Mouse (Mus musculus): ENCODE data around the gene Mepce. TPM values are rescaled to one million over a fixed set of nuclear protein-coding genes. Genes with fewer than 3 reads are reported as not detected.
"Not testable (repeated sequence)": the region's sequence is repeated elsewhere in the genome, so short reads cannot be mapped to it uniquely, and the experiment has no call there.

Gene Mepce
- 9.1 and 11.5 TPM in 2 replicates for polyA plus RNA-seq (2016; fragmentation: Nextera tagmentation; extraction: Ambion mirVana)

DNA sequence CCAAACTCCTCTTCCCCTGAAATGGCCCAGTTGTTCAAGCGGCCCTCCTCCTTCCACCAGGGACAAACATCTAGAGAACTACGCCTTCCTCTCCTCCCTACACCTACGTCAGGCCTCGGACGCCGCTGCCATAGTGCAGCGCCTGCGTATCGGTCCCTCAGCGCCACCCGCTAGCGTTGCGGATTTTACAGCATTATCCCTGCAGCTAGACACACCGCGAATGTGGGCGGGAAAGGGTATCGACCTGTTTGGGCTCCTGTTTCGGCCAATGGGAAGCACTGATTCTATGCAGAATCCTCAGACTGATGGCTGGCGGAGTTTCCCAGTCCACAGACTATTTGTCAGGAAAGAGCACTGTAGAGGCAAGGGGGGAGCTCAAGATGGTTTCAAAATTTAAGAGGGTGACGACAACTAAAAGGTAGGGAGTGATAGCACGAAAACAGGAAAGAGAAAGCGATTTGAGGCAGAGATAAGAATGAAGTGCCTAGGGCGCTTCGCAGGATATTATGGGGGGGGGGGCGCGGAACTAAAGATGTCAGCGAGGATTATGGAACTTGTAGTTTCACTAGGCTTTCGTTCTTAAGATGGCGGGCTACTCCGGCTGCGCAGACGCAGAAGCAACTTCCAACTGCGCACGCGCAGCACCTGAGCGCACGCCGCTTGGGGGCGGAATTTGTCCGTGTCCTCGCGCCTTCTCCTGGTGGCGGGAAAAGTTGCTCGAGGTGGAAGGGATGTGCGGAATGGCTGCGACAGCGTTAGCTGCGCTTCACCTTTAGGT, at the start of gene Mepce, which contains the start of gene Zcwpw1:
TSS of gene Mepce (minus strand) at position 505 of the 778 bp plus-strand sequence.
TSS of gene Zcwpw1 (plus strand) at position 648 of the 778 bp plus-strand sequence.
- peaks cover 38% of the 10 kb centered on the region for H3K4me1 ChIP-seq
- H3K36me3 ChIP-seq (replicated peaks), result peaks cover 29% of the 10 kb centered on the region
- H3K9me3 ChIP-seq, result no peaks in the 10 kb centered on the region
- peak; percentile 96 for DNase-seq (ENCODE audit: low spot score)
- WGBS, result under 1% methylated on average over 48 of the region's 48 CpGs
- peak within 1 kb of the TSS; percentile 95 for H3K4me3 ChIP-seq
- H3K27me3 ChIP-seq (replicated peaks; ENCODE audit: low read depth, poor library complexity, severe bottlenecking), result peaks cover 12% of the 10 kb centered on the region; the same call in 1 of the 2 replicates
- peak within 1 kb of the TSS; percentile 98 for H3K27ac ChIP-seq (replicated peaks)

DNA sequence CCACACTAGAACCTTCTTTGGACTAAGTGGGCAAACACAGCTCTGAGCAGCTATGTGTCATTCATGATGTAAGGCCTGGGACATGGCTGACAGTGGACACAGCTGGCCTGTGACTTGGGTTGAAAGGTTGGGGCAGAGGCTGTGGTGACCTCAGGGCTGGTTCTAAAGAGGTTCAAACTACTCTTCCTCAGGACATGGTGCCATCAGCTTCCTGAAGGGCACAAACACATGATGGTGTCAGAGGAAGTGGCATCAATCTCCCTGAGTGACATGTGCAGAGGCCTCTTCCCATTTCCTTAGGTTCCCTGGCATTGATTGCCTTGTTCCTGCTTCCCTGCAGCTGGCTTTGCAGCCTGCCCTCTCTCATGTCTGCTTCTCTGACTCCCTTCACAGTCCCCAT, 49.7 kb upstream of the Mepce start:
- H3K27me3 ChIP-seq (replicated peaks; ENCODE audit: low read depth, poor library complexity, severe bottlenecking); H3K4me1 ChIP-seq; H3K36me3 ChIP-seq (replicated peaks); H3K4me3 ChIP-seq; H3K27ac ChIP-seq (replicated peaks); H3K9me3 ChIP-seq; DNase-seq (ENCODE audit: low spot score): not testable (repeated sequence)

DNA sequence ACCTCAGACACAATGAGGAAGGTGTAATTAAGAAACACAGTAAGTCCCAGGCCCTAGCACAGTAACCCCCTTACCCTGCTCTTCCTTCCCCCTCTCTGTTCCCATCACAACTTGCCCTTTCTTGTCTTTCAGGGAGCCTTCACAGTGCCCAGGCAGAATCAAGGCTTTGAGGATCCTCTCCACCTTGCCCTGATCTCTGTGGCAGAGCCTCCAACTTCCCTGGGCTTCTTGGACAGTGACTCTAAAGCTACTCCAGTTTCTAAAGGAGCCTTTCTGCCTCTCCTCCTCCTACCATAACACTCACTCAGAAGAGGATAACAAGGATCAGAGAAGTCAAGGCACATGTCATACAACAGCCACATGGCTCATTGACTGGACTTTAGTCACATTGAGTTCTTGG, 49.2 kb upstream of the Mepce start:
- no peak for DNase-seq (ENCODE audit: low spot score)
- Histone ChIP-seq H3K36me3 (replicated peaks) (no peaks in the 10 kb centered on the region), H3K4me3 (no peak overlapping the region), H3K27me3 (replicated peaks; ENCODE audit: low read depth, poor library complexity, severe bottlenecking) (no peaks in the 10 kb centered on the region), H3K27ac (replicated peaks) (no peak overlapping the region), H3K4me1 (no peaks in the 10 kb centered on the region), H3K9me3 (no peaks in the 10 kb centered on the region)

DNA sequence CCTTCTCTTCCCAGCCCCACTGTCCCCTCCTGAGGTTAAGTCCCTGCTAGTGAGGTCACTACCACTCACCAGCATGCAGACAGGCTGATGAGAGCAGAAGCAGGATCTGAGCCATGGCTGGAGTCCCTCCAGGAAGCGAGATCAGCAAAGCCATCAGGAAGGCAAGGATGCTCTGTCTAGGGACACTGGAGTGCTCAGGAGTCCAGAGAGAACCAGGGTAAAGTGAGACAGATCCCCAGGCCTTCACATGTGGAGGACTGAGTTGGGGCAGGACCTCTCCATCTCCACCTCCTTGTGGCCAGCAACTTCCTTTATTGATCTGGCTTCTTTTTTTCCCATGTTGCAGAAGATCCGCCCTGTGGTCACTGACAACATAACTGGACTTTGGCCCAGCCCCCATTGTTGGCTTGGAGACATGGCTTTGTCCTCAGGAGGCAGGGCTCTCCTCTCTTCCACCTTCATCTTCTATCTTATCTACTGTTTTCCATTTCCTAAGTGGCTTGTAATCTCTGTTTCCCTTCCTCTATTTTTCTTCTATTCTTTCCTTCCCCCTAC, 48.6 kb upstream of the Mepce start, which contains the start of gene Pilra:
TSS of gene Pilra (minus strand) at position 316 of the 555 bp plus-strand sequence.
- not testable (repeated sequence) for H3K4me3 ChIP-seq; H3K9me3 ChIP-seq; H3K27ac ChIP-seq (replicated peaks); DNase-seq (ENCODE audit: low spot score); H3K27me3 ChIP-seq (replicated peaks; ENCODE audit: low read depth, poor library complexity, severe bottlenecking); H3K36me3 ChIP-seq (replicated peaks); H3K4me1 ChIP-seq
- WGBS, result 76% methylated on average over 2 of the region's 2 CpGs

DNA sequence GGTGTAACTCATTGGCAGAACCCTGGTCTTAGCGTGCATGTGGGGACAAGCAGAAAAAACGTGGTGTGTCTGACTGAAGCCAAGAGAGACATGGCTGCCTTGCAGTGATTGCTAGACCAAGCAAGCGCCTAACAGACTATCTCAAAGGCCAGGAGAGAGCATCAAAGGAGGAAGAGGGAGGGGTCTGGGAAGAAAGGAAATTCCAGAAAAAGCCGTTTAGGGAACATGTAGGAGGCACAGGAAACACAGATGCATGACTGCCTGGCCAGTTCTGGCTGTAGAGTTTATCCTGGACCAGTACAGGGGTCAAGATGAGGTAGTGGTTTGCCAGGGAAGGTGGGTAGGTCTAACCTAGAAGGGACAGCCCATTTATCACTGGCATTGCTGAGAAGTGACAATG, 46.0 kb upstream of the Mepce start:
- no peaks in the 10 kb centered on the region for H3K27me3 ChIP-seq (replicated peaks; ENCODE audit: low read depth, poor library complexity, severe bottlenecking)
- no peaks in the 10 kb centered on the region for H3K9me3 ChIP-seq
- no peak for DNase-seq (ENCODE audit: low spot score)
- no peaks in the 10 kb centered on the region for H3K4me1 ChIP-seq
- 61% methylated on average over 4 of the region's 4 CpGs for WGBS
- no peaks in the 10 kb centered on the region for H3K36me3 ChIP-seq (replicated peaks)
- H3K4me3 ChIP-seq, result no peak overlapping the region
- H3K27ac ChIP-seq (replicated peaks), result no peak overlapping the region

DNA sequence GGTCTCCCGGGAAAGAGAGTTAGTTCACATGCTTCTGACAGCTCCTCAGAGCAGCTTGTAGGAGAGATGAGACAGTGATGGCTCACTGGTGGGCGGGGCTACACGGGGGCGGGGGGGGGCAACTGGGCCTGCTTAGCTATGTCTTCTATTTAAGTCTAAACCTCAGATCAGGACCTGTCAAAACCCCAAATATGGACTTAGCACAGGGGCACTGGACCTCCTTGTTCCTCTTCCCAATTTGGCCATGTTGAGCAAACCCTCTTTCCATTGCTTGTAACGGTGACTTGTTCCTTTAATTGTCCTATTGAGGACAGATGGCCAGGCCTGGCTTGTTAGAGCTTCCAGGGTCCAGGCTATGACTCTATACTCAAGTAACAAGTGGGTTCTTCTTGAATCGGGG, 44.1 kb upstream of the Mepce start:
- WGBS, result 84% methylated on average over 6 of the region's 6 CpGs
- Histone ChIP-seq H3K4me3 (no peak overlapping the region), H3K9me3 (no peaks in the 10 kb centered on the region), H3K27me3 (replicated peaks; ENCODE audit: low read depth, poor library complexity, severe bottlenecking) (no peaks in the 10 kb centered on the region), H3K36me3 (replicated peaks) (no peaks in the 10 kb centered on the region), H3K4me1 (no peaks in the 10 kb centered on the region), H3K27ac (replicated peaks) (no peak overlapping the region)
- no peak for DNase-seq (ENCODE audit: low spot score)

DNA sequence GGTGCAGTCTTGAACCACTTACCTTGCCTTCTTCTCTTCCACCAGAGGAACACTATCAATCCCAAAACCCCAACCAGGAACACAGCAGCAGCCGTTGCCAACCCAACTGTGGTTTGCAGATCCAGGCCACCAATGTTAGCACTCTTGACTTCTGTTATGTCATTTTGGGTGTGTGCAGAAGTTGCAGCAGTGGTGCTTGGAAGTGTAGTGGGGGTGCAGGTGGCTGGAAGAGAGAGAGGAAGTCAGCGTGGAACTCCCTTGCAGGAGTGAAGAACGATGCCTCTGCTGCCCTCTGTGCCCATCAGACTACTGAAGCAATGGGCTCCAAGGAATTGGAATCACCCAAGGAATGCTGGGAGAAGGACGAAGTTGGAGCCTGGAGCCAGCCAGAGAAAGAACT, 43.7 kb upstream of the Mepce start:
- WGBS, result 91% methylated on average over 4 of the region's 4 CpGs
- H3K36me3 ChIP-seq (replicated peaks), result no peaks in the 10 kb centered on the region

DNA sequence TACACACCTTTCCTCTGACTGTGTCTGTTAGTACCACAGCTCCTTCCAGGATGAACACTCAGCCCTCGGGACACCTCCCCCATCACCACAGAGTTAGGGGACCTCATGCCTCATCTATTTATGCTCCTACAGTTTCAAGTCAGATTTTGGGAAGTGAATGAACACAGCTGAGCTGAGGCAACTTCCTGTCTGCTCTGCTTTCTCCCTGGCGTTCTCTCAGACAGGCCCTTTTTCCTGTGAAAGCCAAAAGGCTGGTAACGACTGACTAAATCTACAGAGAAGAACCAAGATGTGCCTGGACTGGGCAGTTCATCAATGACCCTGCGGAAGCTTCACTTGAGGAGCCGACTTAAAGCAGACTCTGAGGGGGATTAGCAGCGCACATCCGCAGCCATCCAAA, 42.8 kb upstream of the Mepce start:
- H3K27me3 ChIP-seq (replicated peaks; ENCODE audit: low read depth, poor library complexity, severe bottlenecking), result no peaks in the 10 kb centered on the region
- no peaks in the 10 kb centered on the region for H3K36me3 ChIP-seq (replicated peaks)
- no peak overlapping the region for H3K27ac ChIP-seq (replicated peaks)
- DNase-seq (ENCODE audit: low spot score), result no peak
- H3K4me3 ChIP-seq, result no peak overlapping the region
- WGBS, result 80% methylated on average over 7 of the region's 7 CpGs
- no peaks in the 10 kb centered on the region for H3K4me1 ChIP-seq
- H3K9me3 ChIP-seq, result no peaks in the 10 kb centered on the region

More for the DNA sequence above, 43.7 kb upstream of the Mepce start:
- H3K4me3 ChIP-seq, result no peak overlapping the region
- H3K27me3 ChIP-seq (replicated peaks; ENCODE audit: low read depth, poor library complexity, severe bottlenecking), result no peaks in the 10 kb centered on the region
- no peak for DNase-seq (ENCODE audit: low spot score)
- no peaks in the 10 kb centered on the region for H3K9me3 ChIP-seq
- H3K27ac ChIP-seq (replicated peaks), result no peak overlapping the region
- H3K4me1 ChIP-seq, result no peaks in the 10 kb centered on the region

DNA sequence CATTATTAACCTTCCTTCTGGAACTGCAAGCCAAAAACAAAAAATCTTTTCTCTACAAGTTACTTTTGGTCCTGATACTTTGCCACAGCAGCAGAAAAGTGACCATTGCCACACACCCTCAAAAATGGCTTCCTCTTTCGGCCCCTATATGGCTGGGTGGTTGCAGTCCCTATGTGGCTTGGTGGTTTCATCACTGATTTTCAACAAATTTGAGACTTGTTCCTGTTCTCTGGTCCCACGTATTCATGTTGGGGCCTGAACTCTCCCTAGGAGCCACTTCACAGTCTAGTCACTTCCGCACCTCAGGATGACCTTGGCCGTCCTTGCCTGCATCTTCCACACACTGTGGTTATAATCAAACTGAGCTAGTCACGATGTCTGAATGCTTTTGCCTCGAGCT, 41.2 kb upstream of the Mepce start:
- H3K4me3 ChIP-seq, result no peak overlapping the region
- no peak for DNase-seq (ENCODE audit: low spot score)
- no peak overlapping the region for H3K27ac ChIP-seq (replicated peaks)
- H3K36me3 ChIP-seq (replicated peaks), result no peaks in the 10 kb centered on the region
- no peaks in the 10 kb centered on the region for H3K27me3 ChIP-seq (replicated peaks; ENCODE audit: low read depth, poor library complexity, severe bottlenecking)
- 83% methylated on average over 6 of the region's 6 CpGs for WGBS
- no peaks in the 10 kb centered on the region for H3K9me3 ChIP-seq
- no peaks in the 10 kb centered on the region for H3K4me1 ChIP-seq

DNA sequence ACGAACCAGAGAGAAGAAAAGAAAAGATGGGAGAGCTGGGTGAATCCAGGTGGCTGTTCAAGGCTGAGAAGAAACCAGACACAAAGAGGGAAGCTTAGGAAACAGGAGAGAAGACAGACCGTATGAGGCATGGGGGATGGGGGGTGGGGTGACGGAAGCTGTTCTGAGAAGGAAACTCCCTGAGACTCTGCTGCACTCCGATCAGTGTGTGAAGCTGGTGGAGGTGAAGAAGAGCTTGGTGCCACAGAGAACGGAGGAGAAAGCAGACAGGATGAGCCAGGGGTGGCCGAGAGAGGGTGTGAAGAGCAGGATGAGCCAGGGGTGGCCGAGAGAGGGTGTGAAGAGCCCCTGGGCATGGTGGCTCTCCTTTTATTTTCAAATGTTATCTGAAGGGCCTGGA, 39.0 kb upstream of the Mepce start:
- Histone ChIP-seq H3K36me3 (replicated peaks) (no peaks in the 10 kb centered on the region), H3K27me3 (replicated peaks; ENCODE audit: low read depth, poor library complexity, severe bottlenecking) (no peaks in the 10 kb centered on the region), H3K4me1 (no peaks in the 10 kb centered on the region), H3K27ac (replicated peaks) (no peak overlapping the region), H3K4me3 (no peak overlapping the region), H3K9me3 (no peaks in the 10 kb centered on the region)
- 73% methylated on average over 7 of the region's 7 CpGs for WGBS
- DNase-seq (ENCODE audit: low spot score), result no peak

DNA sequence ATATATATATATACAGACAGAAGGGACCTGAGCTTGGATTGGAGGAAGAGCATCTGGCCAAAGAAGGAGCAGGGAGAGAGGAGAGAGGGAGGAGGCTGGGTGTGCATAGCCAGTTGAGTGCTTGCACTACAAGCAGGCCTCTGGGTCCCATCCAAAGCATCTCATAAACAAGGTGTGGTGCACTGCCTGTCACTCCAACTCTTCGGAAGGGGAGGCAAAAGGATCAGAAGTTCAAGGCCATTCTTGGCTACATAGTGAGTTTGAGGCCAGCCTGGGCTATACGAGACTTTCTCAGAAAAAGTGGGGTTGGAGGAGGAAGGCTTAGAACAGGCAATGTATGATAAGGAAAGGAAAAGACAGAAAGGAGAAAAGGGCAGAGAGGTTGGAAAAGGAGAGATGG, 38.5 kb upstream of the Mepce start:
- 85% methylated on average over 2 of the region's 2 CpGs for WGBS
- H3K9me3 ChIP-seq, result no peaks in the 10 kb centered on the region
- H3K36me3 ChIP-seq (replicated peaks), result no peaks in the 10 kb centered on the region
- no peaks in the 10 kb centered on the region for H3K27me3 ChIP-seq (replicated peaks; ENCODE audit: low read depth, poor library complexity, severe bottlenecking)
- no peak overlapping the region for H3K4me3 ChIP-seq
- H3K4me1 ChIP-seq, result no peaks in the 10 kb centered on the region
- DNase-seq (ENCODE audit: low spot score), result no peak
- no peak overlapping the region for H3K27ac ChIP-seq (replicated peaks)

DNA sequence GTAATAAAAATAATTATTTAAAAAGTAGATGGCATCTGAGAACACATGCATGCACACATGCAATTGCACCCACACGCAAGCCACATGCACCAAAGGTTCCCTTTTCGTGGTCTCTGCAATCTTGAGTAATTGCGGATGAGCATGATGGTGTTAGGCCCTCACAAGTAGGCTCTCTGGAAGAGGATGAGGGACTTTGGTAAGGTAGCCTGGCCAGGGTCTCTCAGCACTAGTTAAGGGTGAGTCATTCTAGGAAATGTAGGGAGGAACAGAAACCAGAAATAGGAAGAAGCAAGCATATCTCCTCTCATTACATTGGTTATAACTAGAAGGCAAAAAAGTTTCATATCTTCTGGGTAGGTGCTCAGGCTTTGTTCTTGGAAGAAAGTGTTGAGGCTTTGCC, 37.6 kb upstream of the Mepce start:
- WGBS, result 87% methylated on average over 3 of the region's 3 CpGs
- Histone ChIP-seq H3K9me3 (no peaks in the 10 kb centered on the region), H3K27ac (replicated peaks) (no peak overlapping the region), H3K4me1 (no peaks in the 10 kb centered on the region), H3K36me3 (replicated peaks) (no peaks in the 10 kb centered on the region), H3K4me3 (no peak overlapping the region), H3K27me3 (replicated peaks; ENCODE audit: low read depth, poor library complexity, severe bottlenecking) (no peaks in the 10 kb centered on the region)
- DNase-seq (ENCODE audit: low spot score), result no peak

DNA sequence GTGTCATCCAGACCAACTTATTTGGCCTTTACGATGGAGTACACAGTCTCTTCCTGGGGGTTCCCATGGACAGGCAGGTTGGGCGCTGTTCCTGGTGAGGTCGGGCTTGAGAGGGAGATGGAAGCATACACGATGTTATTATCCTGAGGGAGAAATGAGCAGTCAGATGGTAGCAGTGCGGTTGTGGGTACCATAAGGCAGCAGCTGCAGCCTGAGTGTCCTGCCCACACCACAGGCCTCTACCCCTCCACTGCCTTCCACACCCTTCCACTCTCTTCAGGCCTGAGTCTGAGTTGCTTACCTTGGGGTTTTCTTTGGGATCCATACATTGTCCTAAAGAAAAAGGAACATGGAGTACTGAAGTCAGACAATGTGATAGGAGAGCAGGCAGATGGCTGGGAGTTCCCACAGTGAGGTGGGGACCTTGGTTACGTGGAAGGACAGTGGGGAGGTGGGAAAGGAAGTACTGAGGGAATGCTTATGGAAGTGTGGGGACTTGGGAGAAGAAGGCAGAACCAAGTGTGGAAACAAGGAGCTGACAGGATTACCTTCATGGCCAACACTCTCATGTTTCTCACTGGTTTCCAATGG, 36.1 kb upstream of the Mepce start:
- Histone ChIP-seq H3K27me3 (replicated peaks; ENCODE audit: low read depth, poor library complexity, severe bottlenecking) (no peaks in the 10 kb centered on the region), H3K36me3 (replicated peaks) (no peaks in the 10 kb centered on the region), H3K4me1 (no peaks in the 10 kb centered on the region), H3K27ac (replicated peaks) (no peak overlapping the region), H3K4me3 (no peak overlapping the region), H3K9me3 (no peaks in the 10 kb centered on the region)
- DNase-seq (ENCODE audit: low spot score), result no peak
- 94% methylated on average over 6 of the region's 6 CpGs for WGBS

Measured in embryonic facial prominence, embryonic 10.5 days (tissue).